Mouse (Mus musculus) ovary, adult 18-20 months (tissue): ENCODE measurements at regions not wholly inside any gene's neighbourhood (a gene's known extent, or its start where the extent isn't known, plus 50 kb on each side); places are given as distances from the start of the nearest gene placed in this dataset.

Source experiments
- DNase-seq: peaks from one replicate; pipeline ENCODE4 v3.0.0; 2022; ENCODE audit warnings: low spot score, mixed read lengths

- no peak for DNase-seq
Observed at GRCm38 (mm10) chr11:44340531-44340930, 59.3 kb upstream of the Il12b start.

- DNase-seq, result no peak
Observed at GRCm38 (mm10) chr11:44348308-44348707, 51.6 kb upstream of the Il12b start.

DNA sequence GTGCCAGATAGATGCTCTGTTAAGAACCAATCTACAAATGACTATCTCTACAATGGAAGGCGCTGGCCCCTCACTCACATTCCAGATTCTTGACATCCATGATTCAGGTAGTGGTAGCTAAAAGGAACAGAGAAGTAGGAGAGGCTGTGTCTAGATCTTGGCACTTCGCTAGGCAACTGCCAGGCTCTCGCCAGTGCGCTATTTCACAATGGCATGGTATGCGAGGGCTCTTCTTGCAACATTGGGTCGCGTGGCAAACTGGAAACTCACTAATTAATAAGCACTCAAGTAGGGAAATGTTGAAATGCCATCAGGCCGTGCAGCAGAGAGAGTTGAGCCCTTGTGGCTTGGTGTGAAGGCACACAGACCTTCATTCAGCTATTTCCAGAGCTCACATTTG is 50.3 kb upstream of the Il12b start:
- DNase-seq, result no peak
